In genomic region chr7:92870161-92870560, GRCm38 (mm10) we compare ENCODE assay signal across 13 mouse cellular contexts. TPM values are rescaled to one million over a fixed set of nuclear protein-coding genes. Genes with fewer than 3 reads are reported as not detected.
A peak's percentile ranks its signal among the peaks of the same experiment; 100 is the strongest.
DNase-seq lines count a peak whose midpoint lies in the region; ATAC-seq and TF ChIP-seq lines count a peak whose summit lies in the region.
"Had no signal": no experiment of that assay in that cellular context is flagged by ENCODE, and none has a peak within 500 bp of the region (broad histone marks: within the 10 kb centered on the region; RNA-seq: fewer than 3 reads in every experiment).

No protein-coding gene starts in this region.

- H3K9me3 ChIP-seq in hindbrain, postnatal 0 days (ENCODE audit: low read length), result no peaks in the 10 kb centered on the region
- no peaks in the 10 kb centered on the region for H3K9me3 ChIP-seq in hindbrain, embryonic 16.5 days (ENCODE audit: control insufficient read depth, low read length)
- H3K9me3 ChIP-seq in midbrain, postnatal 0 days (ENCODE audit: low read length), result no peaks in the 10 kb centered on the region
- no peaks in the 10 kb centered on the region for H3K9me3 ChIP-seq in midbrain, embryonic 16.5 days (replicated peaks; ENCODE audit: control insufficient read depth, low read length, poor library complexity, severe bottlenecking)
- H3K9me3 ChIP-seq: limb, embryonic 15.5 days had no signal

- H3K4me2 ChIP-seq in hindbrain, postnatal 0 days (ENCODE audit: low read depth, low read length), result no peak overlapping the region
- no peak overlapping the region for H3K4me2 ChIP-seq in hindbrain, embryonic 16.5 days (ENCODE audit: low read length)
- no peak overlapping the region for H3K4me2 ChIP-seq in midbrain, postnatal 0 days (ENCODE audit: low read depth, low read length, poor library complexity, severe bottlenecking)
- no peak overlapping the region for H3K4me2 ChIP-seq in midbrain, embryonic 16.5 days (ENCODE audit: low read length)
- H3K4me2 ChIP-seq: limb, embryonic 15.5 days had no signal

- ATAC-seq in CD4-positive, CD25-positive, alpha-beta regulatory T cell, adult 4 months, result no peak
- no peak for ATAC-seq in hindbrain, postnatal 0 days
- no peak for ATAC-seq in hindbrain, embryonic 16.5 days
- no peak for ATAC-seq in midbrain, postnatal 0 days (ENCODE audit: low FRiP score)
- ATAC-seq in midbrain, embryonic 16.5 days, result no peak

- no peaks in the 10 kb centered on the region; the same call in 1 of the 2 replicates for H3K4me1 ChIP-seq in hindbrain, postnatal 0 days (ENCODE audit: insufficient read depth, low read length)
- peaks cover 5% of the 10 kb centered on the region for H3K4me1 ChIP-seq in hindbrain, embryonic 16.5 days (ENCODE audit: control insufficient read depth, insufficient read depth, low read depth, low read length)
- 0 out of 2 replicates have a peak, but pooled peaks cover 4% of the 10 kb centered on the region for H3K4me1 ChIP-seq in midbrain, postnatal 0 days (ENCODE audit: insufficient read depth, low read length)
- peaks cover 4% of the 10 kb centered on the region for H3K4me1 ChIP-seq in midbrain, embryonic 16.5 days (ENCODE audit: control insufficient read depth, insufficient read depth, low read length)

- no peaks in the 10 kb centered on the region for H3K27me3 ChIP-seq in hindbrain, postnatal 0 days (ENCODE audit: insufficient read depth, low read length)
- no peaks in the 10 kb centered on the region for H3K27me3 ChIP-seq in hindbrain, embryonic 16.5 days (replicated peaks; ENCODE audit: control insufficient read depth, insufficient read depth, low read length)
- no peaks in the 10 kb centered on the region for H3K27me3 ChIP-seq in midbrain, postnatal 0 days (ENCODE audit: insufficient read depth, low read length)
- H3K27me3 ChIP-seq in midbrain, embryonic 16.5 days (ENCODE audit: control insufficient read depth, insufficient read depth, low read depth, low read length), result no peaks in the 10 kb centered on the region
- no peaks in the 10 kb centered on the region for H3K27me3 ChIP-seq in splenic B cell, adult 2 months (ENCODE audit: control insufficient read depth, insufficient read depth, low read length, poor library complexity, severe bottlenecking)
- H3K27me3 ChIP-seq: limb, embryonic 15.5 days had no signal

- WGBS in hindbrain, postnatal 0 days, result 69% methylated on average over 3 of the region's 3 CpGs
- WGBS in hindbrain, embryonic 16.5 days, result 71% methylated on average over 3 of the region's 3 CpGs
- WGBS in midbrain, postnatal 0 days, result 66% methylated on average over 3 of the region's 3 CpGs
- 78% methylated on average over 3 of the region's 3 CpGs for WGBS in midbrain, embryonic 16.5 days

- no peaks in the 10 kb centered on the region for H3K36me3 ChIP-seq in hindbrain, postnatal 0 days (ENCODE audit: insufficient read depth, low read length)
- no peaks in the 10 kb centered on the region for H3K36me3 ChIP-seq in hindbrain, embryonic 16.5 days (ENCODE audit: control insufficient read depth, insufficient read depth, low read length)
- no peaks in the 10 kb centered on the region for H3K36me3 ChIP-seq in midbrain, postnatal 0 days (ENCODE audit: insufficient read depth, low read length)
- no peaks in the 10 kb centered on the region for H3K36me3 ChIP-seq in midbrain, embryonic 16.5 days (ENCODE audit: control insufficient read depth, insufficient read depth, low read length)
- no peaks in the 10 kb centered on the region for H3K36me3 ChIP-seq in splenic B cell, adult 2 months (ENCODE audit: control insufficient read depth, insufficient read depth, low read length, poor library complexity, severe bottlenecking)

- peak; percentile 57 for TF ChIP-seq CTCF in hindbrain, postnatal 0 days (IDR thresholded peaks at IDR 0.05; ENCODE audit: low read depth)
- peak; percentile 66 for TF ChIP-seq CTCF in midbrain, postnatal 0 days (IDR thresholded peaks at IDR 0.05)

- H3K27ac ChIP-seq in hindbrain, postnatal 0 days, result no peak overlapping the region
- H3K27ac ChIP-seq in hindbrain, embryonic 16.5 days (ENCODE audit: low read depth, low read length), result no peak overlapping the region
- no peak overlapping the region for H3K27ac ChIP-seq in midbrain, postnatal 0 days (ENCODE audit: low read depth, low read length)
- no peak overlapping the region for H3K27ac ChIP-seq in midbrain, embryonic 16.5 days (ENCODE audit: low read length)
- H3K27ac ChIP-seq: limb, embryonic 15.5 days had no signal

- no peak overlapping the region for H3K4me3 ChIP-seq in hindbrain, postnatal 0 days (ENCODE audit: low read length)
- no peak overlapping the region for H3K4me3 ChIP-seq in hindbrain, embryonic 16.5 days (ENCODE audit: low read length)
- no peak overlapping the region for H3K4me3 ChIP-seq in midbrain, postnatal 0 days (ENCODE audit: low read depth, low read length)
- no peak overlapping the region for H3K4me3 ChIP-seq in midbrain, embryonic 16.5 days (ENCODE audit: low read depth, low read length)
- H3K4me3 ChIP-seq: erythroblast, embryonic 14.5 days; limb, embryonic 15.5 days had no signal

- H3K9ac ChIP-seq in hindbrain, postnatal 0 days (replicated peaks; ENCODE audit: low read length), result no peak overlapping the region
- H3K9ac ChIP-seq in hindbrain, embryonic 16.5 days (ENCODE audit: low read depth, low read length), result no peak overlapping the region
- no peak overlapping the region for H3K9ac ChIP-seq in midbrain, postnatal 0 days (replicated peaks; ENCODE audit: low read length, poor library complexity, severe bottlenecking)
- H3K9ac ChIP-seq in midbrain, embryonic 16.5 days (ENCODE audit: low read depth, low read length), result no peak overlapping the region
- H3K9ac ChIP-seq: limb, embryonic 15.5 days had no signal

- peak; percentile 47 for DNase-seq in CD4-positive, CD25-positive, alpha-beta regulatory T cell, adult 2 months (ENCODE audit: low read depth, low spot score)
- DNase-seq in hindbrain, postnatal 0 days (ENCODE audit: low spot score), result peak; percentile 68
- peak; percentile 41 for DNase-seq in midbrain, postnatal 0 days (ENCODE audit: low spot score)
- DNase-seq in splenic B cell, adult 2 months (ENCODE audit: low read depth, low spot score), result peak; percentile 57
- DNase-seq in layer of hippocampus, postnatal 36 days, result no peak
- DNase-seq: cerebellum, postnatal 14 days; lung, postnatal 4 days; thymus, postnatal 14 days had no signal

RNA-seq across cellular contexts. Expression of gene Ddias, which starts 3.9 kb away (rescaled TPM):
- polyA plus RNA-seq in CD4-positive, CD25-positive, alpha-beta regulatory T cell, adult 4 months (2017; shearing (Covaris generic)), result 1 to 10 TPM; 2.9 to 4.7 TPM
- 1.4 and 1.8 TPM in 2 replicates for total RNA-seq in hindbrain, postnatal 0 days (2014; rRNA removed)
- 3.5 and 3.8 TPM in 2 replicates for polyA plus RNA-seq in hindbrain, postnatal 0 days (2015; fragmentation: Nextera tagmentation; extraction: Ambion mirVana)
- 4.5 and 5.3 TPM in 2 replicates for polyA plus RNA-seq in hindbrain, embryonic 16.5 days (2015; fragmentation: Nextera tagmentation; extraction: Ambion mirVana)
- total RNA-seq in midbrain, postnatal 0 days (2014; rRNA removed), result 3.4 and 3.7 TPM in 2 replicates
- polyA plus RNA-seq in midbrain, postnatal 0 days (2015; fragmentation: Nextera tagmentation; extraction: Ambion mirVana), result 2.2 and 2.4 TPM in 2 replicates
- 3.1 and 4.7 TPM in 2 replicates for polyA plus RNA-seq in midbrain, embryonic 16.5 days (2015; fragmentation: Nextera tagmentation; extraction: Ambion mirVana)
- total RNA-seq in layer of hippocampus, postnatal 36 days (2021), result under 1 TPM; 0.42 to 0.78 TPM

RNA-seq across cellular contexts. Expression of gene Prcp, which starts 4.1 kb away (rescaled TPM):
- polyA plus RNA-seq in CD4-positive, CD25-positive, alpha-beta regulatory T cell, adult 4 months (2017; shearing (Covaris generic)), result 10 to 100 TPM; 29.3 to 31.2 TPM
- total RNA-seq in hindbrain, postnatal 0 days (2014; rRNA removed), result 19.2 and 23.2 TPM in 2 replicates
- 13.3 and 14.3 TPM in 2 replicates for polyA plus RNA-seq in hindbrain, postnatal 0 days (2015; fragmentation: Nextera tagmentation; extraction: Ambion mirVana)
- polyA plus RNA-seq in hindbrain, embryonic 16.5 days (2015; fragmentation: Nextera tagmentation; extraction: Ambion mirVana), result 18.9 and 20.9 TPM in 2 replicates
- 20.1 and 22.1 TPM in 2 replicates for total RNA-seq in midbrain, postnatal 0 days (2014; rRNA removed)
- polyA plus RNA-seq in midbrain, postnatal 0 days (2015; fragmentation: Nextera tagmentation; extraction: Ambion mirVana), result 12.8 and 14.3 TPM in 2 replicates
- polyA plus RNA-seq in midbrain, embryonic 16.5 days (2015; fragmentation: Nextera tagmentation; extraction: Ambion mirVana), result 18.9 and 22.0 TPM in 2 replicates
- 1 to 10 TPM; 7.5 to 8.2 TPM for total RNA-seq in layer of hippocampus, postnatal 36 days (2021)

Comparison
In these comparisons a context has a peak if more than half of its experiments do, and no peak if none do; other contexts are left out.
1. DNase-seq: peak in CD4-positive, CD25-positive, alpha-beta regulatory T cell, adult 2 months (single experiment), hindbrain, postnatal 0 days (single experiment), midbrain, postnatal 0 days (single experiment) and splenic B cell, adult 2 months (single experiment); none in layer of hippocampus, postnatal 36 days (0 of 2).